22 mouse cellular contexts compared by ENCODE assay signal in the genomic region with DNA sequence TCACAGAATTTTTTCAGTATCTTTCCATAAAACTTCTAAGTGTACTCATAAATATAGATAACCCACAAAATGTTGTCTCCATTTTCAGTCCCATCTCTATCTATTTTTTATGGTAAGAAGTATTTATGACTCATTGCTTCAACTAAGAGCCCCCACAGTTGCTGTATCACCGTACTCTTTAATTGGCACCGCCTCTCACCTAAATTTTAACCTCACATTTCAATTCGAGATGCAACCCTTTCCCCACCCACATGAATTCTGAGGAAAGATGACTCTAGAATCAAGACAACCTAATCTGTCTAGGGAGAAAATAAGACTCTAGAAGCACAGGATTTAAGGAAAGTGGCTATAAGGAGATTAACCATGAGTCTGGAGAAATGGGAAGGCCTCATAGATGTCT.
DNase-seq lines count a peak whose midpoint lies in the region; ATAC-seq lines count a peak whose summit lies in the region.
"Had no signal": no experiment of that assay in that cellular context is flagged by ENCODE, and none has a peak within 500 bp of the region (broad histone marks: within the 10 kb centered on the region; RNA-seq: fewer than 3 reads in every experiment).

No protein-coding gene starts in this region.

- peak; percentile 91 for ATAC-seq in frontal cortex, adult (ENCODE audit: low TSS enrichment)
- ATAC-seq: activated CD4-positive, CD25-positive, alpha-beta regulatory T cell, adult 4 months; CD4-positive, CD25-positive, alpha-beta regulatory T cell, adult 4 months; forebrain, embryonic 14.5 days; Patski had no signal

- intact Hi-C loops in left cerebral cortex, postnatal 14 days (cut with DNase I): no loop called here

- no peak for DNase-seq in frontal cortex, postnatal 14 days (ENCODE audit: low spot score in 2 of 2)
- peak; percentile 2 to 5 for DNase-seq in left cerebral cortex, adult 9 months (ENCODE audit: low spot score in 2 of 2)
- no peak for DNase-seq in left cerebral cortex, postnatal 14 days (ENCODE audit: low spot score in 2 of 2)
- peak; percentile 3 for DNase-seq in right cerebral cortex, adult 18-20 months
- DNase-seq in right cerebral cortex, postnatal 14 days: no peak
- no peak for DNase-seq in heart, adult 11 months
- DNase-seq: adrenal gland, adult 8-10 months; adrenal gland, postnatal 14 days; adrenal gland, postnatal 36 days; B cell, adult 2 months; cerebellum, adult 11 months; cerebellum, adult 18-20 months; cerebellum, adult 8-10 months; cerebellum, adult 9-11 months; cerebellum, postnatal 14 days; cerebellum, postnatal 36 days; embryo, embryonic 11 days had no signal

Comparison
In these comparisons a context has a peak if more than half of its experiments do, and no peak if none do; other contexts are left out.
1. DNase-seq: peak in left cerebral cortex, adult 9 months (2 of 2) and right cerebral cortex, adult 18-20 months (single experiment); none in frontal cortex, postnatal 14 days (0 of 2), left cerebral cortex, postnatal 14 days (0 of 2), right cerebral cortex, postnatal 14 days (single experiment) and heart, adult 11 months (single experiment).